In genomic region chr2:60773592-60773991, GRCm38 (mm10) we compare ENCODE assay signal across 8 mouse cellular contexts. TPM values are rescaled to one million over a fixed set of nuclear protein-coding genes. Genes with fewer than 3 reads are reported as not detected.
DNase-seq lines count a peak whose midpoint lies in the region.

No protein-coding gene starts in this region.

- peak; percentile 18 to 69 for DNase-seq in adrenal gland, adult (ENCODE audit: inconsistent age in 2 of 2, low spot score in 1 of 2)
- DNase-seq in adrenal gland, postnatal 4 days (ENCODE audit: low spot score in 2 of 2): no peak
- peak; percentile 59 for DNase-seq in urinary bladder, postnatal 14 days (ENCODE audit: low spot score)
- DNase-seq in urinary bladder, adult 2 months (ENCODE audit: low spot score): no peak
- DNase-seq in kidney, postnatal 14 days: peak; percentile 82
- DNase-seq in right cerebral cortex, postnatal 36 days (ENCODE audit: low spot score in 2 of 2): no peak
- DNase-seq in liver: no peak
- DNase-seq in right cerebral cortex, postnatal 14 days: no peak

RNA-seq across cellular contexts. Expression of gene Itgb6, which starts 51.1 kb away (rescaled TPM):
- 1 to 10 TPM; 1.3 to 4.0 TPM for total RNA-seq in adrenal gland, postnatal 4 days (2021)
- 15.6 and 17.2 TPM in 2 replicates for polyA plus RNA-seq in urinary bladder, adult 2 months (2012; rRNA removed)

Comparison
In these comparisons a context has a peak if more than half of its experiments do, and no peak if none do; other contexts are left out.
1. DNase-seq: peak in adrenal gland, adult (2 of 2), urinary bladder, postnatal 14 days (single experiment) and kidney, postnatal 14 days (single experiment); none in adrenal gland, postnatal 4 days (0 of 2), urinary bladder, adult 2 months (single experiment), right cerebral cortex, postnatal 36 days (0 of 2), liver (single experiment) and right cerebral cortex, postnatal 14 days (single experiment).